Mouse (Mus musculus) lung, adult 2 months (tissue): Measurements from ENCODE around the gene Rel.

Experiments
- CTCF ChIP-seq: fragments of 200-500 bp; IDR thresholded peaks from 2 replicates; pipeline ENCODE4 v1.5.1; 2011; ENCODE audit warnings: mild to moderate bottlenecking, low read length, control low read depth; ENCODE audit not compliant: insufficient read depth
- POLR2A ChIP-seq: fragments of 200-500 bp; IDR thresholded peaks from 2 replicates; pipeline ENCODE4 v1.6.1; 2011; ENCODE audit warnings: low read depth, mild to moderate bottlenecking, control low read depth, low read length, borderline replicate concordance; ENCODE audit errors: extremely low read depth

DNA sequence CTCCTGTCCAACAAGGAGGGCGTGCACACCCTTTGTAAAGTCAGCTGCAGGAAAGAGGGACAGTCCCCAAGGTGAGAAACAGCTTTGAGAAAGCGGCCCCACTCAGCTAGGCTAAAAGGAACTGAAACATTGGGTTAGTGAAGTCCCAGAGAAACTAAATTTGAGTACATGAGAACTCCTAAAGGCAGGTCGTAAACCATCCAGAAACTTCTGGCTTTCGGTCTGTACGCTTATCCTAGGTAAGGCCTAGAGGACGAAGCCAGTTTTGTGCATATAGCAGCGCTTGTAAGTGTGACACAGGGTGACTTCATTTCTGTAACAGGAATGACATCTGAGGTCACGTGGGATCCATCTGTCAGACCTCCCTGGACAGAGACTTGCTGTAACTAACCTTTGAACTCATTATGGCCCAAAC, 8.0 kb upstream of the Rel start:
- TF ChIP-seq CTCF (no peak), POLR2A (no peak)
